Mouse (Mus musculus) forebrain, embryonic 13.5 days (tissue): Measurements from ENCODE around the gene Dmrtb1. TPM values are rescaled to one million over a fixed set of nuclear protein-coding genes. Genes with fewer than 3 reads are reported as not detected.

Source experiments
- ATAC-seq: fragments of 200-750 bp; cut with Nextera tagmentation; 2 replicates; pipeline ENCODE4 v1.8.0; 2017
- H3K27ac ChIP-seq: fragments of 300-500 bp; sonication (generic); 2 replicates; pipeline ENCODE4 v1.5.1; 2015; ENCODE audit warnings: inconsistent platforms, mild to moderate bottlenecking, moderate library complexity
- H3K27me3 ChIP-seq: fragments of 300-500 bp; sonication (generic); 2 replicates; pipeline ENCODE4 v1.6.1; 2015; ENCODE audit warnings: mild to moderate bottlenecking, inconsistent platforms
- H3K36me3 ChIP-seq: fragments of 300-500 bp; sonication (generic); 2 replicates; pipeline ENCODE4 v1.6.1; 2015; ENCODE audit warnings: mild to moderate bottlenecking, inconsistent platforms; ENCODE audit not compliant: poor library complexity, severe bottlenecking
- H3K4me1 ChIP-seq: fragments of 300-500 bp; sonication (generic); 2 replicates; pipeline ENCODE4 v1.6.1; 2015; ENCODE audit warnings: inconsistent platforms
- H3K4me2 ChIP-seq: fragments of 300-500 bp; sonication (generic); 2 replicates; pipeline ENCODE4 v1.6.1; 2015; ENCODE audit warnings: inconsistent platforms, mild to moderate bottlenecking, moderate library complexity
- H3K4me3 ChIP-seq: fragments of 300-500 bp; sonication (generic); 2 replicates; pipeline ENCODE4 v1.5.1; 2015; ENCODE audit warnings: mild to moderate bottlenecking, inconsistent platforms
- H3K9ac ChIP-seq: fragments of 300-500 bp; sonication (generic); 2 replicates; pipeline ENCODE4 v1.6.1; 2015; ENCODE audit warnings: mild to moderate bottlenecking, inconsistent platforms
- H3K9me3 ChIP-seq: fragments of 300-500 bp; sonication (generic); replicated peaks from 2 replicates; pipeline ENCODE4 v1.6.1; 2016; ENCODE audit warnings: inconsistent platforms
- WGBS: fragments of 180-500 bp; shearing (Covaris S2); methylation state at CpG from one replicate; pipeline ENCODE4 v1.1.7; 2015; 5-methylcytosine and 5-hydroxymethylcytosine counted together
- polyA plus RNA-seq: library from polyadenylated mRNA; unstranded; fragments of >200 nt; fragmentation: Nextera tagmentation; extraction: Ambion mirVana; gene quantifications from 2 replicates; pipeline ENCODE4 v1.2.1, GENCODE M21; 2015

Gene Dmrtb1
- polyA plus RNA-seq, 1 experiment from 2014 or later, result 38.8 TPM

DNA sequence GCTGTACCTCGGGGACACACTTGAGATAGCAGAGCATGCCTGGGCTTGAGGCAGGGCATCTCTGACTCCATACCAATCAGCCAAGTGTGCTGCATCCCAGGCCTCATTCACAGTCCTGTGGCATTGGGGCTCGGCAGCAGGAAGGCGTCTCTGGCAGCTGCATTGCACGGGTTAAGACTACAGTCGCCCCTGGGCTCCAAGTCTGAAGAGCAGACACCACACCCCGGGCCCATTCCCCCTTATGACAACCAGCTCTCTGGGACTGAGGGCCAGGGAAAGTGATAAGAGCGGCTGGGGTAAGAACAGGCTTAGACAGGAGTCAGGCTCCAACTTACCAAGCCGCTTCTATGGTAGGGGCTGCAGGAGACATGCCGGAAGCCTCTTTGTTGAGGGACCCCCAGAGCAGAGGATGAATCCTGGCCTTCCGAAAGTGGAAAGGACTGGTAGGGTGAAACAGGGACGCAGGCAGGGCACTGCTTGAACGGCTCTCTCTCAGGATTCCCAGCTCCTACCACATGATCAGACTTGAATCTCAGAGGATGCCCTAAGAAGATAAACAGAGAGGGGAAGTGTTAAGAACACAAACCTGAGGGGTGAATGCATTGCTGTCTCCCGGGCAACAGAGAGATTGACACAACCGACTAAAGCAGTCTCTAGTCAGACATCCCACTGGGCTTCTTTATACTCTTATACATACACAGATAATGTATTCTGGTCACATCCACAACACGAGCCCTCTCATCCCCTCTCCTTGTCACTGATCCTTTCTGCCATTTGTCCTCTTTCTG is 3.5 kb downstream of the Dmrtb1 start:
- Histone ChIP-seq H3K27me3 (peaks cover 4% of the 10 kb centered on the region; the same call in 1 of the 2 replicates), H3K9me3 (no peaks in the 10 kb centered on the region), H3K27ac (peak overlapping the region; percentile 88), H3K36me3 (no peaks in the 10 kb centered on the region), H3K4me1 (peaks cover 30% of the 10 kb centered on the region), H3K4me2 (peak overlapping the region; percentile 45), H3K9ac (peak overlapping the region; percentile 54), H3K4me3 (peak overlapping the region; percentile 24)
- 20% methylated on average over 15 of the region's 15 CpGs for WGBS
- ATAC-seq, result peak; percentile 89

GRCm38 (mm10) chr4:107675645-107676044 is 8.4 kb downstream of the Dmrtb1 start:
- Histone ChIP-seq H3K9ac (no peak overlapping the region), H3K4me3 (no peak overlapping the region), H3K4me1 (peaks cover 27% of the 10 kb centered on the region), H3K27me3 (peaks cover 10% of the 10 kb centered on the region), H3K9me3 (no peaks in the 10 kb centered on the region), H3K4me2 (no peak overlapping the region), H3K27ac (no peak overlapping the region), H3K36me3 (no peaks in the 10 kb centered on the region)
- 61% methylated on average over 10 of the region's 10 CpGs for WGBS
- ATAC-seq, result no peak

DNA sequence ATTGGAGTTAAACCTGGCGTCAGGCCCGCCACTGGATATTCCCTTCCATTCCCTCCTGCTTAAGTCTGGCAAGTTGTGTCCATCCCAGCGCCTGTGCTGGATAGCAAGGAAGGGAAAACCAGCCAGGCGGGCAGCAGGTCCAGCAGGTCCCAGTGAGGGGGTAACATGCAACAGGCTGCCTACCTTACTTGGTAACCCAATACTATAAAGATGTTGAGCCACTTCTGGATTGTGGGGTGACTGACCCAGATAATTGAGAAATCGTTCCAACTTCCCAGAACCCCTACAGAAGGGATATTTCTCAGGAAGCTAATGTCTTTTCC is 9.7 kb downstream of the Dmrtb1 start:
- Histone ChIP-seq H3K9ac (no peak overlapping the region), H3K27me3 (peaks cover 10% of the 10 kb centered on the region), H3K9me3 (no peaks in the 10 kb centered on the region), H3K4me1 (peaks cover 14% of the 10 kb centered on the region), H3K4me3 (no peak overlapping the region), H3K36me3 (no peaks in the 10 kb centered on the region), H3K4me2 (peak overlapping the region; percentile 49), H3K27ac (peak overlapping the region; percentile 51; the same call in 1 of the 2 replicates)
- 25% methylated on average over 5 of the region's 5 CpGs for WGBS
- no peak for ATAC-seq

- Histone ChIP-seq H3K9me3 (no peaks in the 10 kb centered on the region), H3K4me3 (no peak overlapping the region), H3K36me3 (no peaks in the 10 kb centered on the region), H3K4me2 (peak overlapping the region; percentile 49), H3K9ac (0 out of 2 replicates have a peak overlapping the region, but pooled peaks have one; percentile 26), H3K4me1 (peaks cover 10% of the 10 kb centered on the region), H3K27me3 (peaks cover 10% of the 10 kb centered on the region), H3K27ac (peak overlapping the region; percentile 88)
- ATAC-seq, result peak; percentile 96
- 13% methylated on average over 23 of the region's 23 CpGs for WGBS
Observed at GRCm38 (mm10) chr4:107673638-107674321, 10.2 kb downstream of the Dmrtb1 start.

- ATAC-seq, result no peak
- Histone ChIP-seq H3K4me2 (no peak overlapping the region), H3K27ac (no peak overlapping the region), H3K4me1 (peaks cover 10% of the 10 kb centered on the region), H3K9me3 (no peaks in the 10 kb centered on the region), H3K9ac (no peak overlapping the region), H3K4me3 (no peak overlapping the region), H3K27me3 (peaks cover 7% of the 10 kb centered on the region; the same call in 1 of the 2 replicates), H3K36me3 (no peaks in the 10 kb centered on the region)
- WGBS, result 70% methylated on average over 5 of the region's 5 CpGs
Observed at GRCm38 (mm10) chr4:107670731-107671130, 13.3 kb downstream of the Dmrtb1 start.

DNA sequence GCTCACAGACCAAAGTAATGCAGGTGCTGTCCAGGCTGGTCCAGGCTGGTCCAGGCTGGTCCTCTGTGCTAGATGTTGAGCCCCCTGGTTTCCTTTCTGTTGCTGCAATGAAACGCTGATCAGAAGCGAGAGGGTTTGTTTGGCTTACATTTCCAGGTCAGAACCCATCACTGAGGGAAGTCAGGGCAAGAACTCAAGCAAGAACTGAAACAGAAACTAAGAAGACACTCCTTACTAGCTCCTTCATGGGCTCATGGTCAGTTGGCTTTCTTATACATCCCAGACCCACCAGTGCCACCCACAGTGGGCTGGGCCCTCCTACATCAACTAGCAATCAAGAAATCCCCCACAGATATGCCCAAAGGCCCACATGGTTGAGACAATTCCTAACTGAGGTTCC is 15.5 kb downstream of the Dmrtb1 start:
- H3K27ac ChIP-seq, result no peak overlapping the region
- no peaks in the 10 kb centered on the region for H3K9me3 ChIP-seq
- H3K36me3 ChIP-seq, result no peaks in the 10 kb centered on the region
- 94% methylated on average over 2 of the region's 2 CpGs for WGBS
- H3K27me3 ChIP-seq, result peaks cover 7% of the 10 kb centered on the region; the same call in 1 of the 2 replicates
- H3K4me2 ChIP-seq, result no peak overlapping the region
- peaks cover 2% of the 10 kb centered on the region for H3K4me1 ChIP-seq
- H3K4me3 ChIP-seq, result no peak overlapping the region
- ATAC-seq, result no peak
- no peak overlapping the region for H3K9ac ChIP-seq

DNA sequence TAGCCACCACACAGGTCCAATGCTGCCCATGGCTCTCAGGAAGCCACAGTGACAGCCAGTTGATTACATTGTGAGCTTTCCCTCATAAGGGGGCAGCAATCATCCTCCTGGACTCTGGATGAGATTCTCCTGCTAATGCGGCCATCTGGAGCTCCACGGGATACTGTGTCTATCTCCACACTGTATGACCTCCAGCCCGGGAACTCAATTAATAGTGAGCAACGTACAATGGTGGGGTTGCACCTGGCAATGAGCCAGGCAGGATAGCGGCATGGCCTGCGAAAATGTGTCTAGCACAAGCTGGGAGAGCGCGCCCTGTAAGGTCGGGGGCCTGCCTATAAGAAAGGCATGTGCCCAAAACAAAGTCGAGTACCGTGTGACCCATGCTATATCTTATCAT is 23.4 kb downstream of the Dmrtb1 start:
- no peaks in the 10 kb centered on the region for H3K9me3 ChIP-seq
- no peaks in the 10 kb centered on the region for H3K36me3 ChIP-seq
- WGBS, result 82% methylated on average over 11 of the region's 11 CpGs
- ATAC-seq, result no peak
- no peaks in the 10 kb centered on the region for H3K4me1 ChIP-seq
- no peak overlapping the region for H3K9ac ChIP-seq
- no peak overlapping the region for H3K27ac ChIP-seq
- H3K4me2 ChIP-seq, result no peak overlapping the region
- no peak overlapping the region for H3K4me3 ChIP-seq
- H3K27me3 ChIP-seq, result no peaks in the 10 kb centered on the region

GRCm38 (mm10) chr4:107653280-107653643 is 30.8 kb downstream of the Dmrtb1 start:
- H3K9me3 ChIP-seq, result no peaks in the 10 kb centered on the region

GRCm38 (mm10) chr4:107652598-107653279 is 31.3 kb downstream of the Dmrtb1 start:
- no peaks in the 10 kb centered on the region for H3K36me3 ChIP-seq
- H3K9me3 ChIP-seq, result no peaks in the 10 kb centered on the region
- no peak overlapping the region for H3K9ac ChIP-seq
- H3K27ac ChIP-seq, result no peak overlapping the region
- 12% methylated on average over 7 of the region's 7 CpGs for WGBS
- H3K27me3 ChIP-seq, result no peaks in the 10 kb centered on the region
- H3K4me2 ChIP-seq, result peak overlapping the region; percentile 2; the same call in 1 of the 2 replicates
- H3K4me3 ChIP-seq, result no peak overlapping the region
- peaks cover 15% of the 10 kb centered on the region for H3K4me1 ChIP-seq
- peak; percentile 94 for ATAC-seq

More at GRCm38 (mm10) chr4:107653280-107653643, 30.8 kb downstream of the Dmrtb1 start:
- Histone ChIP-seq H3K36me3 (no peaks in the 10 kb centered on the region), H3K4me2 (no peak overlapping the region), H3K27ac (no peak overlapping the region), H3K4me1 (peaks cover 15% of the 10 kb centered on the region), H3K4me3 (no peak overlapping the region), H3K9ac (no peak overlapping the region), H3K27me3 (no peaks in the 10 kb centered on the region)
- WGBS, result 67% methylated on average over 5 of the region's 5 CpGs
- no peak for ATAC-seq

DNA sequence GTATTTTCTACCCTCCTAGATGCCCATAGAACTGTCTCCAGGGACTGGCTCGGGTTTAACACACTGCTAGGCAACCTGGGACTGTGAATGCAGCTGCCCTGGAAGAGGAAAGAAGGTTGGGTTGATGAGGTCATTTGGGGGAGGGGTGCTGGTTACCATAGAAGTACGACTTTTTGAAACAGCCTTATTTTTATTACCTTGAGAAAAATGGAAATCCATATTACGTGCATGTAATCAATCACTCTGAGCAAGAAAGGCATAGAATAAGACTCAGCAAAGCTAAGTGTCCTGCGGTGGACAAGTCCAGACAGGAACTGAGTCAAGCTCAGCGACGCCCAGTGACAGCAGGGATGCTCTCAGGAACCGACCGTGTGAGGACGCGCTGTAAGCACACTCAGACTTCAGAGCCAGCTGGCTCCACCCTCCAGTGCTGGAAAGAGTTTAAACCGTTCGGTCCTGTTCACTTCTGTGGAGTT is 33.0 kb downstream of the Dmrtb1 start:
- Histone ChIP-seq H3K4me2 (no peak overlapping the region), H3K27me3 (no peaks in the 10 kb centered on the region), H3K9ac (no peak overlapping the region), H3K36me3 (no peaks in the 10 kb centered on the region), H3K4me3 (no peak overlapping the region), H3K27ac (no peak overlapping the region), H3K4me1 (peaks cover 15% of the 10 kb centered on the region), H3K9me3 (no peaks in the 10 kb centered on the region)
- WGBS, result 29% methylated on average over 12 of the region's 12 CpGs
- ATAC-seq, result no peak

DNA sequence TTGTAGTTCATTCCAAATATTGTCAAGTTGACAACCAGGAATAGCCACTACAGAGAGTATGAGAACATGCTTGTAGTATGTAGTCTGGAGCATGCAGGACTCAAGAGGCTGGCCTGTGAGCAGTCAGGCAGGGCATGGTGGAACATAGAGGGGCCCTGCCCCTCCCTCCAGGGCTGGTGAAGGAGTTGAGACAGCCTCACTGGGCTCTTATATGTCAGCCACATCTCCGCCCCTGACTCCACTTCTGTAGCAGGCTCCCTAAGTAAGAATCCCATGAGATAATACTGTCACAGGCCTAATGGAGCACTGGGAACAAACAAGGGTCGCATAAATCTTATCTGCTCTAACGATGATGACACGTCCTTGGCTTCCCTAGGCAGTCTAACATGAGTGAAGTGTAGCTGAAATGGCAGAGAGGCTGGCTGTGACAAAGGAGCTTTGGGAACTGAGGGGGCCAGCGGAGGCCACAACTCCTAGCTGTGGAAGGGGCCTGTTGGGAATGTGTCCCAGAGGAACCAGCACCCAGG is 35.0 kb downstream of the Dmrtb1 start:
- no peaks in the 10 kb centered on the region for H3K27me3 ChIP-seq
- H3K4me1 ChIP-seq, result peaks cover 15% of the 10 kb centered on the region
- 78% methylated on average over 5 of the region's 5 CpGs for WGBS

GRCm38 (mm10) chr4:107641624-107642023 is 42.4 kb downstream of the Dmrtb1 start:
- H3K4me3 ChIP-seq, result no peak overlapping the region
- no peaks in the 10 kb centered on the region for H3K9me3 ChIP-seq
- no peak overlapping the region for H3K4me2 ChIP-seq
- ATAC-seq, result no peak
- H3K27ac ChIP-seq, result no peak overlapping the region
- no peak overlapping the region for H3K9ac ChIP-seq
- no peaks in the 10 kb centered on the region for H3K4me1 ChIP-seq
- H3K27me3 ChIP-seq, result no peaks in the 10 kb centered on the region
- 63% methylated on average over 4 of the region's 4 CpGs for WGBS
- no peaks in the 10 kb centered on the region for H3K36me3 ChIP-seq

More for the DNA sequence above, 35.0 kb downstream of the Dmrtb1 start:
- Histone ChIP-seq H3K27ac (no peak overlapping the region), H3K9ac (no peak overlapping the region), H3K4me3 (no peak overlapping the region), H3K9me3 (no peaks in the 10 kb centered on the region), H3K4me2 (no peak overlapping the region), H3K36me3 (no peaks in the 10 kb centered on the region)
- no peak for ATAC-seq
